Mouse (Mus musculus) olfactory bulb, adult 2 months (tissue): ENCODE data around the gene Naa16. TPM values are rescaled to one million over a fixed set of nuclear protein-coding genes. Genes with fewer than 3 reads are reported as not detected.
"Not testable (repeated sequence)": the region's sequence is repeated elsewhere in the genome, so short reads cannot be mapped to it uniquely, and the experiment has no call there.

Experiments used
- H3K27ac ChIP-seq: fragments of 200-500 bp; 2 replicates; pipeline ENCODE4 v1.5.1; 2012; ENCODE audit warnings: low read depth, low read length; ENCODE audit not compliant: insufficient read depth
- H3K4me1 ChIP-seq: fragments of 200-500 bp; 2 replicates; pipeline ENCODE4 v1.6.1; 2012; ENCODE audit warnings: low read length; ENCODE audit not compliant: control insufficient read depth, insufficient read depth
- H3K4me3 ChIP-seq: fragments of 200-500 bp; 2 replicates; pipeline ENCODE4 v1.5.1; 2012; ENCODE audit warnings: mild to moderate bottlenecking, low read depth, low read length, moderate library complexity; ENCODE audit not compliant: insufficient read depth
- CTCF ChIP-seq: fragments of 200-500 bp; IDR thresholded peaks from 2 replicates; pipeline ENCODE4 v1.5.1; 2012; ENCODE audit warnings: low read depth, mild to moderate bottlenecking, low read length, moderate library complexity; ENCODE audit not compliant: insufficient read depth
- POLR2A ChIP-seq: fragments of 200-500 bp; IDR thresholded peaks from 2 replicates; pipeline ENCODE4 v1.6.1; 2012; ENCODE audit warnings: mild to moderate bottlenecking, low read depth, low read length, moderate library complexity; ENCODE audit not compliant: insufficient read depth
- WGBS: fragments of 180-500 bp; shearing (Covaris S2); methylation state at CpG from one replicate; pipeline ENCODE4 v1.1.7; 2018; 5-methylcytosine and 5-hydroxymethylcytosine counted together
- polyA plus RNA-seq: library from polyadenylated mRNA; stranded (reverse); fragments of >200 nt; gene quantifications from 2 replicates; pipeline ENCODE4 v1.2.4, GENCODE M21; 2012; ENCODE audit warnings: low replicate concordance; ENCODE audit not compliant: missing spikeins, insufficient read depth, insufficient read length

Naa16 gene
- not detected in 2 replicates for polyA plus RNA-seq

- Histone ChIP-seq H3K4me3 (peak within 1 kb of the TSS; percentile 77), H3K27ac (peak within 1 kb of the TSS; percentile 68), H3K4me1 (no peaks in the 10 kb centered on the region)
- WGBS: under 1% methylated on average over 70 of the region's 71 CpGs
- peak; percentile 82 for TF ChIP-seq POLR2A
- no peak for TF ChIP-seq CTCF
Measured at GRCm38 (mm10) chr14:79390265-79390926, at the start of gene Naa16. TSS of gene Naa16 (minus strand) at chr14:79390778.

GRCm38 (mm10) chr14:79434068-79434467 lies 43.5 kb upstream of the Naa16 start:
- no peaks in the 10 kb centered on the region for H3K4me1 ChIP-seq
- H3K27ac ChIP-seq: no peak overlapping the region
- 83% methylated on average over 1 of the region's 1 CpGs for WGBS
- no peak overlapping the region for H3K4me3 ChIP-seq
- TF ChIP-seq CTCF: no peak
- no peak for TF ChIP-seq POLR2A

GRCm38 (mm10) chr14:79426730-79427365 lies 36.3 kb upstream of the Naa16 start:
- peak overlapping the region; percentile 50 for H3K4me3 ChIP-seq
- not testable (repeated sequence) for H3K4me1 ChIP-seq, H3K27ac ChIP-seq
- WGBS: 58% methylated on average over 9 of the region's 59 CpGs

- TF ChIP-seq POLR2A (peak; percentile 41), CTCF (no peak)
- peak within 1 kb of the TSS; percentile 50 for H3K4me3 ChIP-seq
- under 1% methylated on average over 40 of the region's 44 CpGs for WGBS
- H3K27ac ChIP-seq: peak within 1 kb of the TSS; percentile 16; the same call in 1 of the 2 replicates
- H3K4me1 ChIP-seq: 0 out of 2 replicates have a peak, but pooled peaks cover 3% of the 10 kb centered on the region
Measured at GRCm38 (mm10) chr14:79425979-79426729, 35.6 kb upstream of the Naa16 start, which contains the start of gene Kbtbd7. TSS of gene Kbtbd7 (plus strand) at chr14:79426511.

- no peak for TF ChIP-seq POLR2A
- TF ChIP-seq CTCF: no peak
Measured at GRCm38 (mm10) chr14:79420083-79420685, 29.6 kb upstream of the Naa16 start.

GRCm38 (mm10) chr14:79413121-79413520 lies 22.5 kb upstream of the Naa16 start:
- Histone ChIP-seq H3K27ac (no peak overlapping the region), H3K4me3 (no peak overlapping the region), H3K4me1 (no peaks in the 10 kb centered on the region)
- TF ChIP-seq CTCF (no peak), POLR2A (no peak)
- 86% methylated on average over 6 of the region's 6 CpGs for WGBS

More at GRCm38 (mm10) chr14:79420083-79420685, 29.6 kb upstream of the Naa16 start:
- Histone ChIP-seq H3K27ac (no peak overlapping the region), H3K4me1 (no peaks in the 10 kb centered on the region), H3K4me3 (no peak overlapping the region)
- 70% methylated on average over 20 of the region's 20 CpGs for WGBS

- TF ChIP-seq POLR2A (no peak), CTCF (no peak)
- Histone ChIP-seq H3K4me1 (no peaks in the 10 kb centered on the region), H3K4me3 (no peak overlapping the region), H3K27ac (no peak overlapping the region)
- 87% methylated on average over 2 of the region's 2 CpGs for WGBS
Measured at GRCm38 (mm10) chr14:79410662-79411061, 20.1 kb upstream of the Naa16 start.

GRCm38 (mm10) chr14:79409278-79409830 lies 18.8 kb upstream of the Naa16 start:
- WGBS: 90% methylated on average over 6 of the region's 6 CpGs
- TF ChIP-seq CTCF (no peak), POLR2A (no peak)
- H3K4me3 ChIP-seq: no peak overlapping the region

More at GRCm38 (mm10) chr14:79409278-79409830, 18.8 kb upstream of the Naa16 start:
- Histone ChIP-seq H3K27ac (no peak overlapping the region), H3K4me1 (no peaks in the 10 kb centered on the region)
